Mouse (Mus musculus) 3T3-L1 (cell line): ENCODE data around the gene Fbln7.
A peak's percentile ranks its signal among the peaks of the same experiment; 100 is the strongest.

Experiments
- DNase-seq: peaks from one replicate; pipeline ENCODE4 v3.0.0-alpha.2; 2015; ENCODE audit warnings: low read depth, low spot score

Gene Fbln7

GRCm38 (mm10) chr2:128871656-128872055 lies 8.9 kb downstream of the Fbln7 start:
- peak; percentile 62 for DNase-seq

GRCm38 (mm10) chr2:128872256-128872655 lies 9.5 kb downstream of the Fbln7 start:
- no peak for DNase-seq

GRCm38 (mm10) chr2:128875526-128875925 lies 12.7 kb downstream of the Fbln7 start:
- DNase-seq, result peak; percentile 6

GRCm38 (mm10) chr2:128881236-128881635 lies 18.5 kb downstream of the Fbln7 start:
- DNase-seq, result peak; percentile 57

GRCm38 (mm10) chr2:128885225-128885811 lies 22.5 kb downstream of the Fbln7 start:
- no peak for DNase-seq

- no peak for DNase-seq
Measured at GRCm38 (mm10) chr2:128887866-128888550, 25.2 kb downstream of the Fbln7 start.

DNA sequence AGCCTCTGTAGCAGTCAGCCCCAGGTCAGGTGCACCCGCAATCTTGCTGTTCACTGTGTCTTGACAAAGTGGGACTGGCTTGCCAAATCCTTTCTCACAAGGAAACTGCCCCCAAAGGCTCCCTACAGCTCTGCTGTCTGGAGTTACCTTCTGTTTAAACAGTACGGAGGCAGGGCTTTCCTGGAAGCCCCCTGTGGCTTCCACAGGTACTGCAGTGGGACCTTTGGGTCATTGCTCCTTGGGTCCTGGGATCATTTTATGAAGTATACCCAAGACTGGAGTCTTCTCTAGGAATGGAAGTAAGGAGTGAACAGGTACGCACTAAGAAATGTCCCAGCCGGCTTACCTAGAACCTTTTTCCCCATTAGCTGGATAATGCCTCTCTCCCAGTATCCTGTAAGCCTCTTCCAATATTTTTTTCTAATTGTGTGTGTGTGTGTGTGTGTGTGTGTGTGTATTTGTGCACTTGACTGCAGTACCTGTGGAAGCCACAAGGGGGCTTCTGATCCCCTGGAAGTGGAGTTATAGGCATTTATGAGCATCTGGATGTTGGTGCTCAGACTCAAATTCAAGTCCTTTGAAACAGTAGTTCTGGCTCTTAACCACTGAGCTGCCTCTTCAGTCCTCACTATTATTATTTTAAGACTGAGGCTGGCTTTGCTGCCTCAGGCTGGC lies 28.0 kb downstream of the Fbln7 start:
- DNase-seq, result no peak

- DNase-seq, result no peak
Measured at GRCm38 (mm10) chr2:128892180-128892721, 29.5 kb downstream of the Fbln7 start.

DNA sequence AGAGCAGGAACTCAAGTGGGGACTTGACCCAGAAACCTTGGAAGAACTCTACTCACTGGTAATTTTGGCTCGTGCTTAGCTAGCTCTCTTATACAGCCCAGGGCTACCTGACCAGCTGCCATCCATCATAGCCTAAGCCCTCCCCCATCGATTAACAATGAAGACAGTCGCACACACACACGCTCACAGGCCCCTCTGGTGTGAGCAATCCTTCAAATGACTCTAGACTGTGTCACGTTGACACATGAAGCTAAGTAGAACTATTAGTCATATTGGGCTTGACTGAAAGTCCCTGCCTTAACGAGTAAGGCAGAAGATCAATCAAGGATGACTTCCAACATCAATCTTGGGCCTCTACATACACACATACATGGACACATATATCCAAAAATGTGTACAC lies 40.1 kb downstream of the Fbln7 start:
- no peak for DNase-seq

DNA sequence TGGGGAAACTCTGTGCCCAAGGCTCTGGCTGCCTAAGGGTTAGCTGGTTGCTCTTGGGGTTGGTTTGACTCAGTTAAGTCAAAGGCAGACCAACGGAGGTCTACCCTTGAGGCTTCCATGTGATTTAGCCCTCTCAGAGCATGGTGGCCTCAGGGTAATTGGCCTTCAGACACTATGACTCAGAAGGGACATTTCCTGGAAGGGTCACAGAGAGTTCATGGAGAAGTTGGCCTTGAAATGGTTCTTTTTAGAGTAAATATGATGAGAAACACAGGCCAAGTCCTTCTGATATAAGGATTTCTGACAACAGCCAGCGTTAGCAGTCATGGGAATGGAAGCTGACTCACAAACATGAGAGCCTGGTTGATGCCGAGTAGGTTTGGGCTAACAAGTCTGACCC lies 40.9 kb downstream of the Fbln7 start:
- peak; percentile 86 for DNase-seq

GRCm38 (mm10) chr2:128914978-128915377 lies 52.2 kb downstream of the Fbln7 start:
- no peak for DNase-seq

DNA sequence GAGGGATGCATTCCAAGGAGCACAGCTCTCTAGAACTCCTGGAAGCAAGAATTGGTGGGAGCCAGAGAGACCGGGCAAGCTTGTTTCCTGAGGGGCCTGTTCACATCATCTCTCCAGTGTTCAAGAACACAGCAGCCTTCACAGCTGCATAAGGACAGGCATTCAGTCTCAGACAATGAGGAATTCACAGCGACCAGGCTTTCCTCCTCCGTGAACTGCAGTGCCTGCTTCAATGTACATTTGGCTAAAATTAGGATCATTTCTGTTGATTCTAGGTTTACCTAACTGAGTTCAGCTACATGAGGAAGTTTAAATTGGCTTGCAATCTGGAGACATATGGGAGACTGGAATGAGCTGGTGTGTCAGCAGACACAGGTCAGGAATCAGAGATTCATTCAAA lies 53.7 kb downstream of the Fbln7 start:
- DNase-seq, result no peak

- no peak for DNase-seq
Measured at GRCm38 (mm10) chr2:128924799-128925198, 62.0 kb downstream of the Fbln7 start.

DNA sequence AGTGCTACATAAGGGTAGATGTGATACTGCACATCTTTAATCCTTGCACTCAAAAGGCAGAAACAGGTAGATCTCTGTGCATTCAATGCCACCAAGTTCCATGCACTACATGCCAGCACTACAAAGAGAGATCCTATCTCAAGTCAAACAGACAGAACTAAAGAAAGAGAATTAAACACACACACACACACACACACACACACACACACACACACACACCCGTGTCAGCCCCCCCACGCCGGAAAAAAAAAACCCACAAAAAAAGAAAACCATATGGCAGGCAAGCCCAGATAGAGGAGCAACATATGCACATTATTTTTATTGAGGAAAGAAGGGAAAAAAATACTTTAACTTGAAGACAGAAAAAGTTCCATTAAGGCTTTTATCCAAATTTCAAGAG lies 65.7 kb downstream of the Fbln7 start:
- DNase-seq, result no peak

DNA sequence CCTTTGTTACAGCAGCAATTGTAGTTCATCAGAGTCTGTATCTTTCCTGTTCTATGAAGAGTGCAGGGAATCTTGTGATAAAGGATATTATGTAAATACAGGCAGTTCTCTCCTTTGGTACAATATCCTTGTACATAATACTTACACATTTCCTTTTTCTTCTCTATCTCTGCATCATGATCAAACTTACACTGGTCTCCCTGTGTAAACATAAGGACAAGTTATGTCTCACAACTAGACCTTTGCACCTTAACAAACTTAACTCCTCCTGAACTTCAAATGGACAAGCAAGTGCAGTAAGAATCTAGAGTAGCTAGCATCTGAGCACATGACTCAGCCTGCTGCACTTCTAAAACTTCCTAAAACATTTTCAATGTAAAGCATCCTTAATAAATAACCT lies 67.9 kb downstream of the Fbln7 start:
- DNase-seq, result no peak

DNA sequence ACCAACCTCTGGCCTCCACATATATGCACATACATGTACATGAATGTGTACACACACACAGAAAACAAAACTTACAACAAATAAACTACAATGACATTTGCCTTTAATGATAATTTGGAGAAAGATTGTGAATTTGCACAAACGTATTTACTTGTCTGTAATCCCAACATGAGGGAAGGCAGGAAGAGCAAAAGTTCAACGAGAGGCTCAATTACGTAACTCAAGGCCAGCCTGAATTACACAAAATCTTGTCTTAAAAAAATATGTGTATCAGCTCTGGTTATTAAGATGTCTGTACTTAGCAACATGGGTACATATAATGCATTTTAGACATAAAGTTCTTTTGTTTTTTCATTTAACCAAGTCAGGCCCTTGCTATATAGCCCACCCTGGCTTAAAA lies 73.5 kb downstream of the Fbln7 start:
- no peak for DNase-seq

- peak; percentile 98 for DNase-seq
Measured at GRCm38 (mm10) chr2:128943538-128944528, 81.1 kb downstream of the Fbln7 start, which contains the start of gene Zc3h8. TSS of gene Zc3h8 (minus strand) at chr2:128944077.
